Mouse (Mus musculus): ENCODE results near the gene Farp1. TPM values are rescaled to one million over a fixed set of nuclear protein-coding genes. Genes with fewer than 3 reads are reported as not detected.

Farp1 gene
- polyA plus RNA-seq, 1 experiment = 29.2 TPM

- no peak overlapping the region for H3K9ac ChIP-seq (ENCODE audit: low read depth, poor library complexity, severe bottlenecking)
- H3K27ac ChIP-seq (ENCODE audit: insufficient read depth, low read length) = no peak overlapping the region
- no peaks in the 10 kb centered on the region for H3K36me3 ChIP-seq (ENCODE audit: control insufficient read depth, insufficient read depth, low read length, poor library complexity, severe bottlenecking)
- H3K4me3 ChIP-seq (ENCODE audit: low read depth, low read length) = no peak overlapping the region
- TF ChIP-seq CTCF (IDR thresholded peaks at IDR 0.05; ENCODE audit: low read depth, low read length) (no peak), EP300 (IDR thresholded peaks at IDR 0.05; ENCODE audit: insufficient read depth, low read depth, low read length) (no peak), POLR2A (IDR thresholded peaks at IDR 0.05; ENCODE audit: insufficient read depth, low read length) (no peak)
- no peaks in the 10 kb centered on the region for H3K27me3 ChIP-seq (ENCODE audit: control insufficient read depth, insufficient read depth, low read length, poor library complexity, severe bottlenecking)
- no peaks in the 10 kb centered on the region for H3K4me1 ChIP-seq (ENCODE audit: control insufficient read depth, insufficient read depth, low read length)
- H3K9me3 ChIP-seq (replicated peaks; ENCODE audit: control insufficient read depth, insufficient read depth, low read length, poor library complexity, severe bottlenecking) = no peaks in the 10 kb centered on the region
These were observed 220.5 kb downstream of the Farp1 start for GRCm38 (mm10) chr14:121255469-121255868.

DNA sequence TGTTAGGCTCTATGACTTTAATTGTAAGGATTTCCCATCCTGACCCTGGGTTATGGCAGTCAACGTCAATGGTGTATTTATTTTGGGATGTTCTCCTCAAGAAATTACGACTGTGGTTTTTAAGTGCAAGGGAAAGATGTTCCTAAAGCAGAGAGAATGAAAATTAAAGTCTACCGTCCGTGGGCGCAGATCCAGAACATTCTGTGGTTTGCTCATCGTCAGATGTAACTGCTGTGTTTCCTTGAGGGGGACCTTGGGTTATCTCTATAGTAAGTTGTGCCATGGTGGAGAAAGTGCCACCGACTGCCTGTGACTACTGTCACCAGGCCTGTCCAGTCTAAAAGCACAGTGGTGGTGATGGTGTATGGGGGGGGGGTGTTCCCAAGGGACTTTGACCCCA, 221.9 kb downstream of the Farp1 start:
- TF ChIP-seq POLR2A (IDR thresholded peaks at IDR 0.05; ENCODE audit: insufficient read depth, low read length) = no peak
- no peak for TF ChIP-seq CTCF (IDR thresholded peaks at IDR 0.05; ENCODE audit: low read depth, low read length)
- no peak for TF ChIP-seq EP300 (IDR thresholded peaks at IDR 0.05; ENCODE audit: insufficient read depth, low read depth, low read length)
- no peak overlapping the region for H3K4me3 ChIP-seq (ENCODE audit: low read depth, low read length)
- no peaks in the 10 kb centered on the region for H3K27me3 ChIP-seq (ENCODE audit: control insufficient read depth, insufficient read depth, low read length, poor library complexity, severe bottlenecking)
- H3K4me1 ChIP-seq (ENCODE audit: control insufficient read depth, insufficient read depth, low read length) = no peaks in the 10 kb centered on the region
- H3K9me3 ChIP-seq (replicated peaks; ENCODE audit: control insufficient read depth, insufficient read depth, low read length, poor library complexity, severe bottlenecking) = no peaks in the 10 kb centered on the region
- no peak overlapping the region for H3K9ac ChIP-seq (ENCODE audit: low read depth, poor library complexity, severe bottlenecking)
- no peaks in the 10 kb centered on the region for H3K36me3 ChIP-seq (ENCODE audit: control insufficient read depth, insufficient read depth, low read length, poor library complexity, severe bottlenecking)
- no peak overlapping the region for H3K27ac ChIP-seq (ENCODE audit: insufficient read depth, low read length)

DNA sequence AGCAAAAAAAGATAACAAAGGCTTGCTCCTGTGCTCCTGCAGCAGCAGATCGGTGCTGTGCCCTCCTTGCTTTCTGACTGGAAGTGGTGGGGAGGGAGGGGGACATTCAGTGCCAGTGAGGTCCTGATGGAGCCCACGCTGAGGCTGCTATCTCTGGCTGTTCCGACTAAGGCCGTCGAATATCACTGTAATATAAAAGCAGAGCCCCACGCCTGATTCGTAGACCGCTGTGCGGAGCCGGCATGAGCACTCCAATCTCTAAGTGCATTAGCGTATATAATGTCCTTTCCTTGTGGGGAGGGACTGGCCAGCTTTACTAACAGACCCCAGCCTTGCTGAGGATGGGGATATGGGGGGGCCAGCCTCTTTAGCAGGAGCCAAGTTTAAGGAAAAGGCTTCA, 224.3 kb downstream of the Farp1 start:
- H3K4me1 ChIP-seq (ENCODE audit: control insufficient read depth, insufficient read depth, low read length) = no peaks in the 10 kb centered on the region
- TF ChIP-seq EP300 (IDR thresholded peaks at IDR 0.05; ENCODE audit: insufficient read depth, low read depth, low read length) = no peak
- no peaks in the 10 kb centered on the region for H3K36me3 ChIP-seq (ENCODE audit: control insufficient read depth, insufficient read depth, low read length, poor library complexity, severe bottlenecking)
- no peaks in the 10 kb centered on the region for H3K27me3 ChIP-seq (ENCODE audit: control insufficient read depth, insufficient read depth, low read length, poor library complexity, severe bottlenecking)
- no peak overlapping the region for H3K9ac ChIP-seq (ENCODE audit: low read depth, poor library complexity, severe bottlenecking)
- no peak overlapping the region for H3K27ac ChIP-seq (ENCODE audit: insufficient read depth, low read length)
- no peaks in the 10 kb centered on the region for H3K9me3 ChIP-seq (replicated peaks; ENCODE audit: control insufficient read depth, insufficient read depth, low read length, poor library complexity, severe bottlenecking)
- no peak overlapping the region for H3K4me3 ChIP-seq (ENCODE audit: low read depth, low read length)

- TF ChIP-seq EP300 (IDR thresholded peaks at IDR 0.05; ENCODE audit: insufficient read depth, low read depth, low read length) (no peak), POLR2A (IDR thresholded peaks at IDR 0.05; ENCODE audit: insufficient read depth, low read length) (no peak), CTCF (IDR thresholded peaks at IDR 0.05; ENCODE audit: low read depth, low read length) (peak; percentile 48)
- no peaks in the 10 kb centered on the region for H3K9me3 ChIP-seq (replicated peaks; ENCODE audit: control insufficient read depth, insufficient read depth, low read length, poor library complexity, severe bottlenecking)
- H3K9ac ChIP-seq (ENCODE audit: low read depth, poor library complexity, severe bottlenecking) = no peak overlapping the region
- H3K36me3 ChIP-seq (ENCODE audit: control insufficient read depth, insufficient read depth, low read length, poor library complexity, severe bottlenecking) = no peaks in the 10 kb centered on the region
- no peaks in the 10 kb centered on the region for H3K4me1 ChIP-seq (ENCODE audit: control insufficient read depth, insufficient read depth, low read length)
- H3K4me3 ChIP-seq (ENCODE audit: low read depth, low read length) = no peak overlapping the region
- no peaks in the 10 kb centered on the region for H3K27me3 ChIP-seq (ENCODE audit: control insufficient read depth, insufficient read depth, low read length, poor library complexity, severe bottlenecking)
- H3K27ac ChIP-seq (ENCODE audit: insufficient read depth, low read length) = no peak overlapping the region
These were observed 224.8 kb downstream of the Farp1 start for GRCm38 (mm10) chr14:121259789-121260188.

GRCm38 (mm10) chr14:121261229-121261879, 226.4 kb downstream of the Farp1 start:
- H3K36me3 ChIP-seq (ENCODE audit: control insufficient read depth, insufficient read depth, low read length, poor library complexity, severe bottlenecking) = no peaks in the 10 kb centered on the region
- no peak overlapping the region for H3K27ac ChIP-seq (ENCODE audit: insufficient read depth, low read length)
- H3K27me3 ChIP-seq (ENCODE audit: control insufficient read depth, insufficient read depth, low read length, poor library complexity, severe bottlenecking) = no peaks in the 10 kb centered on the region

GRCm38 (mm10) chr14:121262606-121263005, 227.6 kb downstream of the Farp1 start:
- no peak for TF ChIP-seq CTCF (IDR thresholded peaks at IDR 0.05; ENCODE audit: low read depth, low read length)
- no peak for TF ChIP-seq POLR2A (IDR thresholded peaks at IDR 0.05; ENCODE audit: insufficient read depth, low read length)
- no peak for TF ChIP-seq EP300 (IDR thresholded peaks at IDR 0.05; ENCODE audit: insufficient read depth, low read depth, low read length)
- Histone ChIP-seq H3K27ac (ENCODE audit: insufficient read depth, low read length) (no peak overlapping the region), H3K27me3 (ENCODE audit: control insufficient read depth, insufficient read depth, low read length, poor library complexity, severe bottlenecking) (no peaks in the 10 kb centered on the region), H3K4me1 (ENCODE audit: control insufficient read depth, insufficient read depth, low read length) (no peaks in the 10 kb centered on the region), H3K36me3 (ENCODE audit: control insufficient read depth, insufficient read depth, low read length, poor library complexity, severe bottlenecking) (no peaks in the 10 kb centered on the region), H3K9ac (ENCODE audit: low read depth, poor library complexity, severe bottlenecking) (no peak overlapping the region), H3K4me3 (ENCODE audit: low read depth, low read length) (no peak overlapping the region), H3K9me3 (replicated peaks; ENCODE audit: control insufficient read depth, insufficient read depth, low read length, poor library complexity, severe bottlenecking) (no peaks in the 10 kb centered on the region)

More at GRCm38 (mm10) chr14:121261229-121261879, 226.4 kb downstream of the Farp1 start:
- H3K9me3 ChIP-seq (replicated peaks; ENCODE audit: control insufficient read depth, insufficient read depth, low read length, poor library complexity, severe bottlenecking) = no peaks in the 10 kb centered on the region
- no peaks in the 10 kb centered on the region for H3K4me1 ChIP-seq (ENCODE audit: control insufficient read depth, insufficient read depth, low read length)
- TF ChIP-seq EP300 (IDR thresholded peaks at IDR 0.05; ENCODE audit: insufficient read depth, low read depth, low read length) (no peak), POLR2A (IDR thresholded peaks at IDR 0.05; ENCODE audit: insufficient read depth, low read length) (no peak)
- no peak overlapping the region for H3K9ac ChIP-seq (ENCODE audit: low read depth, poor library complexity, severe bottlenecking)
- no peak overlapping the region for H3K4me3 ChIP-seq (ENCODE audit: low read depth, low read length)
